In the genomic region with DNA sequence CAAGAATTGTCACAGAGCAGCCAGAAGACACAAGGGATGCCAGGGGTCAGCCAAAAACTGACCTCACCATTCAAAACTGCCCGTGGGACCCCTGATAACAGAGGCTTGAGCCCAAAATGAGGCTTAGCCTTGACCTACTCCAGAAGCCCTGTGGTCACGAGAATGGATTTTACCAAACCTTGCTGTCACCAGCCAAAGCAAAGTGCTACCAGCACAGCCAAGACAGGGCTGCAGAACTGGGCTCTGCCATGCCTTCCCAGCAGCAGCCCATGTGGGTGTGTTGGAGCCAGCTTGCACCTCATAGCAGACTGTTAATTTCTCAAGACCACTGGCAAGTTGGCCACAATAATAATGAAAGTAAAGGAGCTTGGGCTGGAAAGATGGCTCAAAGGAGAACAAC, we compare ENCODE assay signal across 28 mouse cellular contexts.
DNase-seq lines count a peak whose midpoint lies in the region; TF ChIP-seq lines count a peak whose summit lies in the region.
"Had no signal": no experiment of that assay in that cellular context is flagged by ENCODE, and none has a peak within 500 bp of the region (broad histone marks: within the 10 kb centered on the region; RNA-seq: fewer than 3 reads in every experiment).

No protein-coding gene starts in this region.

- intact Hi-C loops in heart, postnatal 10 days (cut with DNase I), result no loop called here
- intact Hi-C loops in left cerebral cortex, adult 2 months (cut with DNase I), result no loop called here
- intact Hi-C loops in left cerebral cortex, postnatal 4 days (cut with DNase I), result no loop called here

- peak overlapping the region; percentile 4; the same call in 1 of the 2 replicates for H3K27ac ChIP-seq in left cerebral cortex, adult 2 months
- H3K27ac ChIP-seq in brown adipose tissue, adult 24 weeks (replicated peaks; ENCODE audit: low read depth, low read length), result peak overlapping the region; percentile 1; the same call in 1 of the 2 replicates
- H3K27ac ChIP-seq in olfactory bulb, adult 2 months (ENCODE audit: insufficient read depth, low read depth, low read length), result peak overlapping the region; percentile 40; the same call in 1 of the 2 replicates
- H3K27ac ChIP-seq: embryonic facial prominence, embryonic 13.5 days; forebrain, embryonic 10.5 days; forebrain, embryonic 15.5 days; heart, embryonic 13.5 days; hindbrain, embryonic 12.5 days; lung, embryonic 15.5 days; midbrain, embryonic 10.5 days; midbrain, embryonic 15.5 days; neural tube, embryonic 12.5 days had no signal

- no peak overlapping the region for H3K4me3 ChIP-seq in left cerebral cortex, adult 2 months
- no peak overlapping the region for H3K4me3 ChIP-seq in brown adipose tissue, adult 24 weeks (ENCODE audit: insufficient read depth, low read depth, low read length)
- H3K4me3 ChIP-seq in olfactory bulb, adult 2 months (ENCODE audit: insufficient read depth, low read depth, low read length), result no peak overlapping the region
- H3K4me3 ChIP-seq: embryonic facial prominence, embryonic 13.5 days; forebrain, embryonic 10.5 days; forebrain, embryonic 15.5 days; heart, embryonic 13.5 days; hindbrain, embryonic 12.5 days; lung, embryonic 15.5 days; midbrain, embryonic 10.5 days; midbrain, embryonic 15.5 days; myocyte; neural tube, embryonic 12.5 days had no signal

- H3K4me1 ChIP-seq in brown adipose tissue, adult 24 weeks (ENCODE audit: control insufficient read depth, insufficient read depth, insufficient read length, low read length), result peaks cover 12% of the 10 kb centered on the region; the same call in 1 of the 2 replicates
- peaks cover 11% of the 10 kb centered on the region for H3K4me1 ChIP-seq in olfactory bulb, adult 2 months (ENCODE audit: control insufficient read depth, insufficient read depth, low read length)
- H3K4me1 ChIP-seq: embryonic facial prominence, embryonic 13.5 days; forebrain, embryonic 15.5 days; hindbrain, embryonic 12.5 days; lung, embryonic 15.5 days; midbrain, embryonic 15.5 days; neural tube, embryonic 12.5 days had no signal

- TF ChIP-seq CTCF in left cerebral cortex, adult 2 months (IDR thresholded peaks at IDR 0.05), result no peak
- TF ChIP-seq CTCF in olfactory bulb, adult 2 months (IDR thresholded peaks at IDR 0.05; ENCODE audit: insufficient read depth, low read depth, low read length), result no peak

- 47% methylated on average over 2 of the region's 2 CpGs for WGBS in olfactory bulb, adult 2 months

- peak; percentile 91 for DNase-seq in heart, adult 11 months
- DNase-seq in heart, postnatal 10 days, result no peak
- DNase-seq in left cerebral cortex, adult 2 months (ENCODE audit: extremely low spot score in 1 of 2, low spot score in 2 of 2), result no peak
- no peak for DNase-seq in left cerebral cortex, postnatal 4 days
- DNase-seq in kidney, postnatal 14 days, result no peak
- DNase-seq: adrenal gland, postnatal 10 days; cerebellum, adult 11 months; cerebellum, adult 9-10 months; cerebellum, postnatal 36 days; gastrocnemius, postnatal 10 days; heart, adult 18-20 months; kidney, adult 9 months; kidney, postnatal 25 days; right cerebral cortex, postnatal 4 days; thymus, adult 2 months; thymus, postnatal 36 days had no signal

- no peak for TF ChIP-seq POLR2A in olfactory bulb, adult 2 months (IDR thresholded peaks at IDR 0.05; ENCODE audit: insufficient read depth, low read depth, low read length)
